Mouse (Mus musculus): Measurements from ENCODE around the gene Marcksl1. TPM values are rescaled to one million over a fixed set of nuclear protein-coding genes. Genes with fewer than 3 reads are reported as not detected.

Gene Marcksl1
- polyA plus RNA-seq, 1 experiment from 2014 or later, result 1,829 TPM

Small RNA genes lying within 50 kb of the gene (microRNA-seq; reads per million reads assigned to microRNA genes)
- not detected for gene Mir8119

Other genes starting within 250 kb of the Marcksl1 start
- 1.1 and 1.4 TPM in 2 replicates for gene Sync, start 226.0 kb upstream of the Marcksl1 start, polyA plus RNA-seq (2015; fragmentation: Nextera tagmentation; extraction: Ambion mirVana)
- 366 and 373 TPM in 2 replicates for gene Rbbp4, start 178.2 kb upstream of the Marcksl1 start, polyA plus RNA-seq (2015; fragmentation: Nextera tagmentation; extraction: Ambion mirVana)
- gene Zbtb8os, start 177.9 kb upstream of the Marcksl1 start, polyA plus RNA-seq (2015; fragmentation: Nextera tagmentation; extraction: Ambion mirVana), result 26.8 and 28.8 TPM in 2 replicates
- 18.9 and 20.7 TPM in 2 replicates for gene Zbtb8a, start 135.5 kb upstream of the Marcksl1 start, polyA plus RNA-seq (2015; fragmentation: Nextera tagmentation; extraction: Ambion mirVana)
- gene Zbtb8b, start 72.7 kb upstream of the Marcksl1 start, polyA plus RNA-seq (2015; fragmentation: Nextera tagmentation; extraction: Ambion mirVana), result 13.6 and 13.9 TPM in 2 replicates
- 34.9 and 36.2 TPM in 2 replicates for gene Bsdc1, start 52.0 kb upstream of the Marcksl1 start, polyA plus RNA-seq (2015; fragmentation: Nextera tagmentation; extraction: Ambion mirVana)
- gene Tssk3, start 22.6 kb upstream of the Marcksl1 start, polyA plus RNA-seq (2015; fragmentation: Nextera tagmentation; extraction: Ambion mirVana), result 0.13 TPM in 1 of 2 replicates, not detected in the other
- gene Fam229a, start 22.4 kb upstream of the Marcksl1 start, polyA plus RNA-seq (2015; fragmentation: Nextera tagmentation; extraction: Ambion mirVana), result 0.36 TPM in 1 of 2 replicates, not detected in the other
- 111 and 113 TPM in 2 replicates for gene Hdac1, start 29.1 kb downstream of the Marcksl1 start, polyA plus RNA-seq (2015; fragmentation: Nextera tagmentation; extraction: Ambion mirVana)
- gene Lck, start 60.1 kb downstream of the Marcksl1 start, polyA plus RNA-seq (2015; fragmentation: Nextera tagmentation; extraction: Ambion mirVana), result 7.6 and 11.1 TPM in 2 replicates
- gene Fam167b, start 65.0 kb downstream of the Marcksl1 start, polyA plus RNA-seq (2015; fragmentation: Nextera tagmentation; extraction: Ambion mirVana), result 0.80 and 0.87 TPM in 2 replicates
- gene Eif3i, start 87.1 kb downstream of the Marcksl1 start, polyA plus RNA-seq (2015; fragmentation: Nextera tagmentation; extraction: Ambion mirVana), result 208 and 212 TPM in 2 replicates
- 195 and 196 TPM in 2 replicates for gene Tmem234, start 87.1 kb downstream of the Marcksl1 start, polyA plus RNA-seq (2015; fragmentation: Nextera tagmentation; extraction: Ambion mirVana)
- 4.0 and 4.3 TPM in 2 replicates for gene Dcdc2b, start 100.7 kb downstream of the Marcksl1 start, polyA plus RNA-seq (2015; fragmentation: Nextera tagmentation; extraction: Ambion mirVana)
- gene Iqcc, start 105.5 kb downstream of the Marcksl1 start, polyA plus RNA-seq (2015; fragmentation: Nextera tagmentation; extraction: Ambion mirVana), result 30.0 and 37.8 TPM in 2 replicates
- gene Ccdc28b, start 110.4 kb downstream of the Marcksl1 start, polyA plus RNA-seq (2015; fragmentation: Nextera tagmentation; extraction: Ambion mirVana), result 130 and 135 TPM in 2 replicates
- 56.8 and 58.1 TPM in 2 replicates for gene Txlna, start 127.5 kb downstream of the Marcksl1 start, polyA plus RNA-seq (2015; fragmentation: Nextera tagmentation; extraction: Ambion mirVana)
- gene Kpna6, start 159.2 kb downstream of the Marcksl1 start, polyA plus RNA-seq (2015; fragmentation: Nextera tagmentation; extraction: Ambion mirVana), result 15.7 and 17.6 TPM in 2 replicates
- gene Tmem39b, start 183.3 kb downstream of the Marcksl1 start, polyA plus RNA-seq (2015; fragmentation: Nextera tagmentation; extraction: Ambion mirVana), result 16.8 and 18.4 TPM in 2 replicates
- 157 TPM in 2 replicates for gene Khdrbs1, start 228.7 kb downstream of the Marcksl1 start, polyA plus RNA-seq (2015; fragmentation: Nextera tagmentation; extraction: Ambion mirVana)